ENCODE assay signal across 18 mouse cellular contexts in genomic region chr6:71062980-71063379, GRCm38 (mm10).
DNase-seq lines count a peak whose midpoint lies in the region; ATAC-seq and TF ChIP-seq lines count a peak whose summit lies in the region.
"Had no signal": no experiment of that assay in that cellular context is flagged by ENCODE, and none has a peak within 500 bp of the region (broad histone marks: within the 10 kb centered on the region; RNA-seq: fewer than 3 reads in every experiment).

No protein-coding gene starts in this region.

- WGBS in kidney, adult 2 months = 84% methylated on average over 4 of the region's 4 CpGs
- WGBS in kidney, embryonic 15.5 days = 79% methylated on average over 4 of the region's 4 CpGs
- 65% methylated on average over 4 of the region's 4 CpGs for WGBS in forebrain, embryonic 10.5 days

- TF ChIP-seq POLR2A in kidney, adult 2 months (IDR thresholded peaks at IDR 0.05; ENCODE audit: low read depth, low read length) = no peak
- TF ChIP-seq POLR2A in testis, adult 2 months (IDR thresholded peaks at IDR 0.05; ENCODE audit: control insufficient read depth, low read depth, low read length) = no peak

- H3K36me3 ChIP-seq in kidney, adult 2 months (ENCODE audit: control insufficient read depth, insufficient read depth, low read length) = no peaks in the 10 kb centered on the region
- H3K36me3 ChIP-seq in kidney, embryonic 15.5 days = no peaks in the 10 kb centered on the region
- no peaks in the 10 kb centered on the region for H3K36me3 ChIP-seq in testis, adult 2 months (ENCODE audit: control insufficient read depth, insufficient read depth, low read length)
- H3K36me3 ChIP-seq in splenic B cell, adult 2 months (ENCODE audit: control insufficient read depth, insufficient read depth, low read length, poor library complexity, severe bottlenecking) = no peaks in the 10 kb centered on the region
- H3K36me3 ChIP-seq in forebrain, embryonic 10.5 days (replicated peaks) = no peaks in the 10 kb centered on the region
- H3K36me3 ChIP-seq: forebrain, embryonic 15.5 days; heart, embryonic 13.5 days; hindbrain, embryonic 10.5 days; limb, embryonic 15.5 days; stomach, embryonic 15.5 days had no signal

- no peak for DNase-seq in kidney, adult 2 months
- DNase-seq in testis, postnatal 14 days (ENCODE audit: low spot score) = no peak
- DNase-seq in Patski (ENCODE audit: low read depth, low spot score) = no peak
- DNase-seq in splenic B cell, adult 2 months (ENCODE audit: low read depth, low spot score) = peak; percentile 8
- no peak for DNase-seq in forebrain, embryonic 10.5 days (ENCODE audit: extremely low spot score, low spot score)
- DNase-seq: cerebellum, adult 11-12 months; kidney, adult 11 months; lung, postnatal 14 days; right cerebral cortex, postnatal 25 days had no signal

- POLR2A ChIA-PET in Patski (lab: Charles Lee) = no interaction called here

- no peak overlapping the region for H3K4me3 ChIP-seq in kidney, adult 2 months (ENCODE audit: insufficient read depth, low read depth, low read length)
- H3K4me3 ChIP-seq in kidney, embryonic 15.5 days (replicated peaks) = no peak overlapping the region
- no peak overlapping the region for H3K4me3 ChIP-seq in testis, adult 2 months (ENCODE audit: control insufficient read depth, low read depth, low read length)
- no peak overlapping the region for H3K4me3 ChIP-seq in forebrain, embryonic 10.5 days
- H3K4me3 ChIP-seq: forebrain, embryonic 15.5 days; heart, embryonic 13.5 days; hindbrain, embryonic 10.5 days; limb, embryonic 15.5 days; stomach, embryonic 15.5 days had no signal

- CTCF ChIA-PET in Patski (lab: Charles Lee) = no interaction called here

- no peak for ATAC-seq in kidney, embryonic 15.5 days (replicated peaks; ENCODE audit: low FRiP score)
- no peak for ATAC-seq in Patski
- no peak for ATAC-seq in activated CD4-positive, CD25-positive, alpha-beta regulatory T cell, adult 4 months
- ATAC-seq: forebrain, embryonic 15.5 days had no signal

- in situ Hi-C loops in Patski (cut with MboI; ENCODE audit: low pct_unique_long_range_greater_than_20kb) = no loop called here

- H3K4me2 ChIP-seq in kidney, embryonic 15.5 days = no peak overlapping the region
- H3K4me2 ChIP-seq: forebrain, embryonic 15.5 days; heart, embryonic 13.5 days; limb, embryonic 15.5 days; midbrain, embryonic 11.5 days; stomach, embryonic 15.5 days had no signal

- no peaks in the 10 kb centered on the region for H3K4me1 ChIP-seq in kidney, adult 2 months (ENCODE audit: control insufficient read depth, insufficient read depth, low read length)
- H3K4me1 ChIP-seq in kidney, embryonic 15.5 days = no peaks in the 10 kb centered on the region
- H3K4me1 ChIP-seq in testis, adult 2 months (ENCODE audit: control insufficient read depth, insufficient read depth, low read length) = no peaks in the 10 kb centered on the region
- no peaks in the 10 kb centered on the region for H3K4me1 ChIP-seq in forebrain, embryonic 10.5 days
- H3K4me1 ChIP-seq: forebrain, embryonic 15.5 days; heart, embryonic 13.5 days; hindbrain, embryonic 10.5 days; stomach, embryonic 15.5 days had no signal

- no peak overlapping the region for H3K27ac ChIP-seq in kidney, adult 2 months (ENCODE audit: insufficient read depth, low read depth, low read length)
- no peak overlapping the region for H3K27ac ChIP-seq in kidney, embryonic 15.5 days
- no peak overlapping the region for H3K27ac ChIP-seq in testis, adult 2 months (ENCODE audit: control insufficient read depth, insufficient read depth, low read depth, low read length)
- H3K27ac ChIP-seq in forebrain, embryonic 10.5 days = no peak overlapping the region
- H3K27ac ChIP-seq: forebrain, embryonic 15.5 days; heart, embryonic 13.5 days; hindbrain, embryonic 10.5 days; limb, embryonic 15.5 days; stomach, embryonic 15.5 days had no signal

- no peak overlapping the region for H3K9ac ChIP-seq in kidney, embryonic 15.5 days
- H3K9ac ChIP-seq: forebrain, embryonic 15.5 days; heart, embryonic 13.5 days; limb, embryonic 15.5 days; stomach, embryonic 15.5 days had no signal

- H3K9me3 ChIP-seq in kidney, embryonic 15.5 days (replicated peaks) = no peaks in the 10 kb centered on the region
- no peaks in the 10 kb centered on the region for H3K9me3 ChIP-seq in forebrain, embryonic 10.5 days
- H3K9me3 ChIP-seq: forebrain, embryonic 15.5 days; hindbrain, embryonic 10.5 days; limb, embryonic 15.5 days; stomach, embryonic 15.5 days had no signal

- H3K27me3 ChIP-seq in kidney, adult 2 months (replicated peaks; ENCODE audit: control insufficient read depth, insufficient read depth, low read length) = no peaks in the 10 kb centered on the region
- H3K27me3 ChIP-seq in kidney, embryonic 15.5 days = no peaks in the 10 kb centered on the region
- no peaks in the 10 kb centered on the region for H3K27me3 ChIP-seq in testis, adult 2 months (ENCODE audit: control insufficient read depth, insufficient read depth, low read length)
- H3K27me3 ChIP-seq in Patski = peaks cover 11% of the 10 kb centered on the region
- H3K27me3 ChIP-seq in splenic B cell, adult 2 months (ENCODE audit: control insufficient read depth, insufficient read depth, low read length, poor library complexity, severe bottlenecking) = no peaks in the 10 kb centered on the region
- H3K27me3 ChIP-seq in forebrain, embryonic 10.5 days (ENCODE audit: poor library complexity, severe bottlenecking) = 0 out of 2 replicates have a peak, but pooled peaks cover 5% of the 10 kb centered on the region
- H3K27me3 ChIP-seq: forebrain, embryonic 15.5 days; heart, embryonic 13.5 days; limb, embryonic 15.5 days; stomach, embryonic 15.5 days had no signal

- 0 out of 2 replicates have a peak, but pooled peaks have one; percentile 15 for TF ChIP-seq CTCF in kidney, adult 2 months (conservative IDR thresholded peaks at IDR 0.05; ENCODE audit: insufficient read depth, insufficient read length, low read depth, low read length)
- TF ChIP-seq CTCF in testis, adult 2 months (IDR thresholded peaks at IDR 0.05; ENCODE audit: control insufficient read depth, insufficient read depth, insufficient replicate concordance, low read depth, low read length) = peak; percentile 34; the same call in 1 of the 2 replicates
- peak; percentile 41 for TF ChIP-seq CTCF in Patski (IDR thresholded peaks at IDR 0.05)
